Mouse (Mus musculus) spleen, adult 2 months (tissue): ENCODE measurements around the gene Ntf3.

Experiments
- CTCF ChIP-seq: fragments of 200-500 bp; IDR thresholded peaks from 2 replicates; pipeline ENCODE4 v1.5.1; 2011; ENCODE audit warnings: mild to moderate bottlenecking, inconsistent platforms; ENCODE audit not compliant: insufficient read depth, insufficient read length, insufficient replicate concordance; ENCODE audit errors: extremely low read depth
- POLR2A ChIP-seq: fragments of 200-500 bp; IDR thresholded peaks from 2 replicates; pipeline ENCODE4 v1.6.1; 2011; ENCODE audit warnings: low read depth, low read length, inconsistent platforms

DNA sequence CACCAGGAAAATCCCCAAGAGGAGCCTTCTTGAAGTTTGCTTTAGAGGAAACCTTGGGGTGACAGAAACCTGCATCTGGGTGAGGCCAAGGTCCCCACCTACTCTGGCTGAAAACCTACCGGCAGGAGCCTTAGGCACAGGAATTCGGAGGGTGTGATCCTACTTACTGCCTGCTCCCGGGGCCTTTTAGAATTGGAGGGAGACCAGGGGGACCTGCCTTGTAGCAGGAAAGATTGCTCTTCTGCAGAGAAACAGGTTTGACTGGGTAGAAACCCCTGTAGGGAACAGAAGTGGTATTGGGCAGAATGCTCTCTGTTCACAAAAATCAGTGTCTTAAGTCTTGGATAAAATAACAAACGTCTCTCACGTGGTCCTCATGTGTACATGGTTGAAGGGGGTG, 74.7 kb downstream of the Ntf3 start:
- no peak for TF ChIP-seq CTCF
- TF ChIP-seq POLR2A, result no peak
